Mouse (Mus musculus): ENCODE results near the gene Xrcc5. TPM values are rescaled to one million over a fixed set of nuclear protein-coding genes. Genes with fewer than 3 reads are reported as not detected.

The Xrcc5 gene
- polyA plus RNA-seq, 1 experiment from 2014 or later: 26.5 TPM

DNA sequence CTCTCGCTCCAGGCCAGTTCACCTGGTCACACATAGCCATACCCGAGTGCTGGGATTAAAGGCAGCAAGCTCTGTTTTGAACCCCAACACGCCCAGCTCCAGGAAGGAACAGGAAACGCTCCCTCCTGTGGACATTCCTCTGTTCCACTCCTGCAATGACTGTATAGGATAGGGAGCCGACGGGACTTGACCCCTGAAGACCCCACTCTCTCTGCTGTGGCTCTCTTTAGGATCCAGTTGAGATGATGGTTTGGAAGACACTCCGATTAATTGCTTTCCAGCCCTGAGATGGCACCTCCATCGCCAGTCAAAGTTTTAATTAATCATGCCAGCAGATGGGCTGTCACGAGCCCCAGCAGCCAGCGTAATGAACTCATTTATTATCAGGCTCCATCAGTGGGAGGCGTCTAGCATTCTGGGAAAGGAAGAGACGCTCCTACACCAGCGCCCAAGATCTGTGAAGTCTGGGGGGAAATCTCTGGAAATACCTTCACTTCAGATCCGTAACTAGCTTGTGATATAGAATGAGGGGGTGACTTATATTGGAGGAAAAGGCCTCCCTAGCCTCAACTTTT, 99.4 kb downstream of the Xrcc5 start:
- ATAC-seq (ENCODE audit: low FRiP score): peak; percentile 77
- Histone ChIP-seq H3K4me1 (replicated peaks) (peaks cover 13% of the 10 kb centered on the region), H3K9me3 (no peaks in the 10 kb centered on the region), H3K4me2 (no peak overlapping the region), H3K27me3 (no peaks in the 10 kb centered on the region), H3K9ac (no peak overlapping the region), H3K4me3 (no peak overlapping the region), H3K27ac (peak overlapping the region; percentile 71), H3K36me3 (no peaks in the 10 kb centered on the region)
- 46% methylated on average over 14 of the region's 14 CpGs for WGBS

DNA sequence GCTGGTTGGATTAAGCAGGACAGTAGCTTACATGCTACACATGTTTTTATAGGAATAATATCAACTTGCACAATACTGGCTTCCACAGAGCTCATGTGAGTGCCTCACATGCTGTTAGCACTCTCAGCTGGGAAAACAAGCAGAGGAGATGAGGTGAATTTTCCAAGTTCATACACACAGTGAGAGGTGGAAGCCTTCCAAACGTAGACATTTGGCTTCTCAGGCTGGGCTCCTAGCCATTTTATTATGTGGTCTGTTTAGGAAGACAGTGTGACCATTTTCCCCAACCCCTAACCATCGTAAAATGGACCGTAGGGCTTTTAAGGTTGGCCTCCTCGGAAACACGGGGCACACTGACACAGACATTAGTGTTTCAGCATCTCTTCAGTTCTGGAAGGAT, 102.7 kb downstream of the Xrcc5 start:
- Histone ChIP-seq H3K27ac (no peak overlapping the region), H3K27me3 (no peaks in the 10 kb centered on the region), H3K9me3 (no peaks in the 10 kb centered on the region), H3K4me2 (no peak overlapping the region), H3K9ac (no peak overlapping the region), H3K36me3 (no peaks in the 10 kb centered on the region), H3K4me3 (no peak overlapping the region), H3K4me1 (replicated peaks) (peaks cover 24% of the 10 kb centered on the region)
- WGBS: 86% methylated on average over 5 of the region's 5 CpGs
- no peak for ATAC-seq (ENCODE audit: low FRiP score)

- H3K27me3 ChIP-seq: no peaks in the 10 kb centered on the region
- H3K4me2 ChIP-seq: no peak overlapping the region
- no peak overlapping the region for H3K9ac ChIP-seq
- WGBS: 95% methylated on average over 8 of the region's 8 CpGs
- H3K9me3 ChIP-seq: no peaks in the 10 kb centered on the region
- H3K36me3 ChIP-seq: no peaks in the 10 kb centered on the region
- H3K27ac ChIP-seq: no peak overlapping the region
- no peak for ATAC-seq (ENCODE audit: low FRiP score)
- H3K4me3 ChIP-seq: no peak overlapping the region
- peaks cover 30% of the 10 kb centered on the region for H3K4me1 ChIP-seq (replicated peaks)
Observed at GRCm38 (mm10) chr1:72411108-72411507, 103.9 kb downstream of the Xrcc5 start.

DNA sequence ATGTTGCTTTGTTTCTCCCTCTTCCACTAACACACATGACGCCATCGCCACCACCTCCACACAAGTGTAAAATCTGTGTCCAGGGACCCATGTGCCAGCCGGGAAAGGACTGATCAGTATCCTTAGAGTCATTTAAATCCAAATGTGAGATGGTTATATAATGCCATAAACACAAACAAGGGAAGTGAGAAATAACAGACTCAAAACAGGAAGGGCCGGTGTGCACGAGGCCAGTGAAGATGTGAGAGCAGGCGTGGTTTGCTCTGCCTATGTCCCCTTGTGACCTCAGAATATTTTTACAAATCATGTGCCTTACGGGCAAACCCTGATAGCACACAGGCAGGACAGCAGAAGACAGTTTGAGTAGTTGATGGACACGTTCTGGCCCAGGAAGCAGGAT, 106.0 kb downstream of the Xrcc5 start:
- WGBS: 91% methylated on average over 8 of the region's 8 CpGs
- H3K27ac ChIP-seq: no peak overlapping the region
- no peak for ATAC-seq (ENCODE audit: low FRiP score)

GRCm38 (mm10) chr1:72414133-72414532, 106.9 kb downstream of the Xrcc5 start:
- no peak overlapping the region for H3K4me3 ChIP-seq
- peak overlapping the region; percentile 55 for H3K27ac ChIP-seq
- H3K36me3 ChIP-seq: no peaks in the 10 kb centered on the region
- H3K9me3 ChIP-seq: no peaks in the 10 kb centered on the region
- no peaks in the 10 kb centered on the region for H3K27me3 ChIP-seq
- ATAC-seq (ENCODE audit: low FRiP score): 0 out of 2 replicates have a peak, but pooled peaks have one; percentile 43
- H3K4me1 ChIP-seq (replicated peaks): peaks cover 23% of the 10 kb centered on the region
- H3K9ac ChIP-seq: no peak overlapping the region
- H3K4me2 ChIP-seq: no peak overlapping the region
- WGBS: 17% methylated on average over 8 of the region's 8 CpGs

More for the DNA sequence above, 106.0 kb downstream of the Xrcc5 start:
- no peaks in the 10 kb centered on the region for H3K27me3 ChIP-seq
- no peak overlapping the region for H3K9ac ChIP-seq
- H3K4me2 ChIP-seq: no peak overlapping the region
- H3K36me3 ChIP-seq: no peaks in the 10 kb centered on the region
- no peaks in the 10 kb centered on the region for H3K9me3 ChIP-seq
- H3K4me1 ChIP-seq (replicated peaks): peaks cover 18% of the 10 kb centered on the region
- no peak overlapping the region for H3K4me3 ChIP-seq

DNA sequence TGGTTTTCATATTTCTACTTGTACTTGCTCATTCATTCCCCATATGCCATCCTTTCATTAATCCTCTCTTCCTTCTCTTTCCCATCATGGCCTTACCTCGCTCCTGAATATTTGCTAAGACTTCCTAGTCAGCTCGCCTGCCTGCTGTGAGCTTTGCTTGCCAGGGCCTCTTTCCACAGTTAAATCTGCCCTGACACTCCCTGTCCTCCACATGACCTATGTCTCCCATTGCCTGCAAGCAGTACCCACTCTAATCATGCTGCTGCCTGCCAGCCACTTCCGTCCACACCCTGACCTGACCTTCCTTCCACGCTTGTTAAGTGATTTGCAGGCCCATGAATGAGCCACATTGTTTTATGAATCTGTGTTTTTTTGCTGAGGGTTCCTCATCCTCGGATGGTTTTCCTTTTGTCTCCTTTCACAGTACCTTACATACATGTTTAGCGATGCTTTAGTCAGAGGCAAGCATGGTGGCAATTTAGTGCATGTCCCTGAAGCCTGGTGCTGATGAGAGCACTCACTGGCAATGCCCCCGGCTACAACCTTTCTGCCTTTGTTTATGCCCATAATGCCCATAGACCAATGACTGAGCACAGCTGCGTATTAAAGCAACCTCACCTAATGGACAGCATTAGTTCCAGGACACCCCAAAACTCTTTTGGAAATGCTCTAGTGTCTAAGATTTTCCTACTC, 107.5 kb downstream of the Xrcc5 start:
- no peaks in the 10 kb centered on the region for H3K9me3 ChIP-seq
- peak overlapping the region; percentile 55 for H3K27ac ChIP-seq
- ATAC-seq (ENCODE audit: low FRiP score): no peak
- peaks cover 25% of the 10 kb centered on the region for H3K4me1 ChIP-seq (replicated peaks)
- no peak overlapping the region for H3K4me3 ChIP-seq
- H3K4me2 ChIP-seq: no peak overlapping the region
- H3K27me3 ChIP-seq: no peaks in the 10 kb centered on the region
- WGBS: 21% methylated on average over 8 of the region's 8 CpGs
- no peaks in the 10 kb centered on the region for H3K36me3 ChIP-seq
- H3K9ac ChIP-seq: no peak overlapping the region

DNA sequence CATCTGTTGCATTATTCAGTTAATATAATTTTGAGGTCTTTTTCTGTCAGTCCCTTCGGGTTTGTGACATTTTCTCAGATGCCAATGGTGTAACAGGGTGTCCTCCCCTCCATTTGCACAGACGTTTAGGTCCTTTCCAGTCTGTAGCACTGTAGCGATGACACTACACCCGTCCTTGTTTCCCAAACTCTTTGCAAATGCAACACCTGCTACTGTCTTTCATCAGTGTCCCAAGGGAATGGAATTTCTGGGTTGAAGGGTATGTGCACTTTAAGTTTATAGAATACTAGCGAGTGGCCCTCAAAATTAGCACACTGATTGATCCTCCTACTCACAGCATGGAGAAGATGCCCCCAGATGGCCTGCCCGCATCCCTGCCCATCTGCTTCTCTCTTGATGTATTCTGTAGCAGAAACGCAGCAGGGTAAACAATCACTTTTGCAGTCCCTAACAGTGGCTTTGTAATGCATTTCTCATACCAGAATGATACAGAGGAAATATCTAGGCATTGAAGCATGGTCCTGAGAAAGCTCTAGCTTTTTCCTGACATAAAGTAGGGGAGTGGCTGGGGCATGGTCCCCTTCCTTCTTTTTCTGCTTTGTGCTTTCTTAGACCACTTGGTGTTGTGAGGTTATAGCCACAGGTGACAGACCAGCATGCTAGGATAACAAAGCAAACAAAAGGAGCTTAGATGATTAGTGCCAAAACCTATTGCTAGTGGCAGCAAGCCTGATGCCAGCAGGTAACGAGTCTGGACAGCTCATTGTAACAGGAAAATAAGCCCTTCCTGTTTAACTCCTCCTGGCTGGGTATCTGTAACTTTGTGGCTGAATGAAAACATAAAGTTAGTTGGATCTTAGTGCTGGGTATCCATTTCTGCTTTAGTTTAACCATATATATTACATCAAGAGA, 111.8 kb downstream of the Xrcc5 start:
- Histone ChIP-seq H3K27me3 (no peaks in the 10 kb centered on the region), H3K4me2 (no peak overlapping the region), H3K9me3 (no peaks in the 10 kb centered on the region), H3K4me3 (no peak overlapping the region), H3K27ac (peak overlapping the region; percentile 19; the same call in 1 of the 2 replicates), H3K36me3 (no peaks in the 10 kb centered on the region), H3K9ac (no peak overlapping the region), H3K4me1 (replicated peaks) (peaks cover 26% of the 10 kb centered on the region)
- ATAC-seq (ENCODE audit: low FRiP score): no peak
- WGBS: 57% methylated on average over 8 of the region's 8 CpGs

GRCm38 (mm10) chr1:72420220-72420619, 113.0 kb downstream of the Xrcc5 start:
- H3K4me2 ChIP-seq: no peak overlapping the region
- H3K4me3 ChIP-seq: no peak overlapping the region
- H3K4me1 ChIP-seq (replicated peaks): peaks cover 14% of the 10 kb centered on the region
- no peak overlapping the region for H3K9ac ChIP-seq
- ATAC-seq (ENCODE audit: low FRiP score): no peak
- H3K9me3 ChIP-seq: no peaks in the 10 kb centered on the region
- H3K27me3 ChIP-seq: no peaks in the 10 kb centered on the region
- no peaks in the 10 kb centered on the region for H3K36me3 ChIP-seq
- no peak overlapping the region for H3K27ac ChIP-seq
- WGBS: 50% methylated on average over 2 of the region's 2 CpGs

DNA sequence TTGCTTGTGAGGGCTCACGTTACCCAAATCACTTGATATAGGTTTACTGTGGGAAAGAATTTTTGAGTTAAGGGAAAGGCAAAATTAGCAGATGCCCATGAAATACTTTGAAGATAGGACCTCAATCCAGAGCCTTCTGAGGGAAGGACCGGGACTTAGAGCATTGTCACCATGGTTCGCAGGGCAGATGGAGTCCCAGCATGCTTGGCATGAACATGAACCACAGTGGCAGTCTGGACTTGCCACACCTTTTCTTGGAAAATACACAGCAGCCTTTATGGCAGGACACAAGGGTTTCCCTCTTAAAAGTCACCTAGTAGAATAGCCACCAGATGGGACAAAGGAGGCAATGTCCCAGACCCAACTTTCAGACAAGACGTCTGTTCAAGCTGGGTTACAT, 114.9 kb downstream of the Xrcc5 start:
- WGBS: 91% methylated on average over 4 of the region's 4 CpGs
- no peaks in the 10 kb centered on the region for H3K9me3 ChIP-seq
- H3K4me1 ChIP-seq (replicated peaks): peaks cover 11% of the 10 kb centered on the region; the same call in 1 of the 2 replicates
- no peaks in the 10 kb centered on the region for H3K36me3 ChIP-seq
- H3K4me3 ChIP-seq: no peak overlapping the region
- no peak overlapping the region for H3K27ac ChIP-seq
- no peak for ATAC-seq (ENCODE audit: low FRiP score)
- no peak overlapping the region for H3K9ac ChIP-seq
- H3K27me3 ChIP-seq: no peaks in the 10 kb centered on the region
- H3K4me2 ChIP-seq: no peak overlapping the region

DNA sequence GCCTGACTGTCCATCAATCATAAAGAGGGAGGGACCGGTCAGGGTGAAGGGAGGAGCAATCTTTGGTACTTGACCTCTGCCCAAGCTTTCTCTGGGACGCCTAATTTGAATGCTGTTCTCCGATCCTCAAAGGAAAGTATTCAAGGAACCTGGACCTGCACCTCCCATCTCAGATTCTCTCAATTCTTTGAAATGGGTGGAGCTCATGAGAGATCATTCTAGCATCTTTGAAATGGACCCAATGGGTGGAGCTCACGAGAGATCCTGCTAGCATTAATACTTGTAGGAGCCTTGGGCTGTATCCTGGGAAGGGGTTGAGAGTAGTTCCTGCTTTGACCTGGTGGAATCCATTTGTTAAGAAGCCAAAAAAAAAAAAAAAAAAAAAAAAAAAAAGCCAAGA, 119.2 kb downstream of the Xrcc5 start:
- H3K4me1 ChIP-seq (replicated peaks): no peaks in the 10 kb centered on the region
- no peak overlapping the region for H3K4me3 ChIP-seq
- no peaks in the 10 kb centered on the region for H3K27me3 ChIP-seq
- ATAC-seq (ENCODE audit: low FRiP score): no peak
- no peaks in the 10 kb centered on the region for H3K9me3 ChIP-seq
- H3K4me2 ChIP-seq: no peak overlapping the region
- 89% methylated on average over 4 of the region's 4 CpGs for WGBS
- H3K9ac ChIP-seq: no peak overlapping the region
- H3K27ac ChIP-seq: no peak overlapping the region
- H3K36me3 ChIP-seq: peaks cover 11% of the 10 kb centered on the region

DNA sequence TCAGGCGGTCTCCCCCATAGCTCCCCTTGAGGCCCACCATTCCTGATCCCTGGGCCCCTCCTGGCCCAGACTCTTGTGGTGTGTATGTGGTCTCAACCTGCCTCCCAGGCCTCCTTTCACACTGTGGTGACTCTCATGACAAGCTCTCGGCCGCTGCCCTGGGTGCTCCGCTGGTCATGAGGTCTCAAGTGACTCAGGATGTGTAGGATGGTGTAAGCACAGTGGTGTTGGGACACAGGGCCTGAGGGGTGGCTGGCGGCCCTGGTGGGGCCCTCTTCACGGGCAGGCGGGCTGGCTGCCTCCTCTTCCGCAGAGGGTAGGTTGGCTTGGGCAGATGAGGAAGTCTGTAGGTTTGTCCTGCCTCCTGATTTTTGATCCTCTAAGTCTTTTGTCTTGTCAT, 121.3 kb downstream of the Xrcc5 start:
- peaks cover 11% of the 10 kb centered on the region for H3K36me3 ChIP-seq
- H3K4me3 ChIP-seq: no peak overlapping the region
- no peaks in the 10 kb centered on the region for H3K27me3 ChIP-seq
- WGBS: 90% methylated on average over 8 of the region's 8 CpGs
- no peak overlapping the region for H3K9ac ChIP-seq
- ATAC-seq (ENCODE audit: low FRiP score): no peak
- H3K9me3 ChIP-seq: no peaks in the 10 kb centered on the region
- no peaks in the 10 kb centered on the region for H3K4me1 ChIP-seq (replicated peaks)
- no peak overlapping the region for H3K27ac ChIP-seq
- no peak overlapping the region for H3K4me2 ChIP-seq

DNA sequence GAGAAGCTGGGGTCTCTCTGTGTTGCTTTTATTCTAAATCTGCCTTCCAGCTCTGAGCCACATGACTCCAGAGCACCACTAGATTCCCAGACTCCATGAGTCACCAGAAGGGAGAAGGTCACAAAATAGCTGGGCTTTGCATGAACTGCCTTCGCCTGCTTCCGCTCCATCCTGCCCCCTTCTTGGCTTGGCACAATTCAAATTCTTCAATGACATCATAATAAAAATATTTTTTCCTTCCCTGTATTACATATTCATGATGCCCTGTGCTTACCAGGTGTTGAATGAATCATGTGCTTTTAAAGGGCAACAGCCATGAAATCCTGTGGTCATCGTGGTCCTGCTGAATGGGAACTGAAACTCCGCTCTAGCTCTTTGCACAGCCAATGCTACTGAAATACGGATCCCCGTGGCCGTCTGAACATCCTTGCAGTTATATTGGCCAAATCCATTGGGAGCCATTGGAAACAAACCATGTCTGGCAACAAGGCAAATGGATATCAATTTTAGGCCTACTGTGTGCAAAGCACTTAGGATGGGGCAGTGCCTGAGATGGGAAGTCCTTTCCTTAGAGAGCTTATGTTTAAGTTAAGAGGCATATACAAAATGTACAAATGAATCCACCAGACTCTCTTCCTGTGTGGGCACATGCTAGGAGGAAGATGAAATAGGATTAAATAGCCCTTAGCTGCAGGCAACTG, 122.0 kb downstream of the Xrcc5 start:
- H3K4me3 ChIP-seq: no peak overlapping the region
- H3K4me2 ChIP-seq: no peak overlapping the region
- H3K4me1 ChIP-seq (replicated peaks): no peaks in the 10 kb centered on the region
- peaks cover 11% of the 10 kb centered on the region for H3K36me3 ChIP-seq
- no peaks in the 10 kb centered on the region for H3K27me3 ChIP-seq
- no peak overlapping the region for H3K9ac ChIP-seq
- H3K27ac ChIP-seq: no peak overlapping the region
- no peak for ATAC-seq (ENCODE audit: low FRiP score)
- 93% methylated on average over 7 of the region's 7 CpGs for WGBS
- H3K9me3 ChIP-seq: no peaks in the 10 kb centered on the region

Data from hindbrain, embryonic 13.5 days (tissue).